Mouse (Mus musculus) hindbrain, embryonic 16.5 days (tissue): ENCODE data around the gene Dach1. TPM values are rescaled to one million over a fixed set of nuclear protein-coding genes. Genes with fewer than 3 reads are reported as not detected.

Experiments
- ATAC-seq: fragments of 200-750 bp; cut with Nextera tagmentation; 2 replicates; pipeline ENCODE4 v1.8.0; 2017; ENCODE audit warnings: moderate TSS enrichment, moderate library complexity
- H3K27ac ChIP-seq: fragments of 300-500 bp; sonication (generic); 2 replicates; pipeline ENCODE4 v1.5.1; 2014; ENCODE audit warnings: low read depth, mild to moderate bottlenecking, control low read depth, low read length, moderate library complexity
- H3K27me3 ChIP-seq: fragments of 300-500 bp; sonication (generic); replicated peaks from 2 replicates; pipeline ENCODE4 v1.6.1; 2014; ENCODE audit warnings: low read length; ENCODE audit not compliant: control insufficient read depth, insufficient read depth
- H3K36me3 ChIP-seq: fragments of 300-500 bp; sonication (generic); 2 replicates; pipeline ENCODE4 v1.6.1; 2014; ENCODE audit warnings: mild to moderate bottlenecking, low read length, moderate library complexity, mixed read lengths; ENCODE audit not compliant: control insufficient read depth, insufficient read depth
- H3K4me1 ChIP-seq: fragments of 300-500 bp; sonication (generic); 2 replicates; pipeline ENCODE4 v1.6.1; 2014; ENCODE audit warnings: low read depth, low read length; ENCODE audit not compliant: control insufficient read depth, insufficient read depth
- H3K4me2 ChIP-seq: fragments of 300-500 bp; sonication (generic); 2 replicates; pipeline ENCODE4 v1.6.1; 2014; ENCODE audit warnings: mild to moderate bottlenecking, low read length, control low read depth, moderate library complexity
- H3K4me3 ChIP-seq: fragments of 300-500 bp; sonication (generic); 2 replicates; pipeline ENCODE4 v1.5.1; 2014; ENCODE audit warnings: mild to moderate bottlenecking, low read length, control low read depth, moderate library complexity
- H3K9ac ChIP-seq: fragments of 300-500 bp; sonication (generic); 2 replicates; pipeline ENCODE4 v1.6.1; 2014; ENCODE audit warnings: low read depth, mild to moderate bottlenecking, control low read depth, low read length, moderate library complexity
- H3K9me3 ChIP-seq: fragments of 300-500 bp; sonication (generic); 2 replicates; pipeline ENCODE4 v1.6.1; 2014; ENCODE audit warnings: mild to moderate bottlenecking, low read length, moderate library complexity; ENCODE audit not compliant: control insufficient read depth
- WGBS: fragments of 180-500 bp; shearing (Covaris S2); extraction: QIAGEN DNeasy Blood & Tissue Kit; methylation state at CpG from one replicate; pipeline ENCODE4 v1.1.7; 2014; 5-methylcytosine and 5-hydroxymethylcytosine counted together
- polyA plus RNA-seq: library from polyadenylated mRNA; unstranded; fragments of >200 nt; fragmentation: Nextera tagmentation; extraction: Ambion mirVana; gene quantifications from 2 replicates; pipeline ENCODE4 v1.2.1, GENCODE M21; 2015

Gene Dach1
- polyA plus RNA-seq: 14.4 TPM in 2 replicates

GRCm38 (mm10) chr14:98169421-98170076 is at the start of gene Dach1:
Gene Dach1 (minus strand): TSS chr14:98169765.
- peak within 1 kb of the TSS; percentile 94 for H3K27ac ChIP-seq
- under 1% methylated on average over 32 of the region's 32 CpGs for WGBS
- peak within 1 kb of the TSS; percentile 81 for H3K4me3 ChIP-seq
- ATAC-seq: peak; percentile 91
- H3K27me3 ChIP-seq: no peaks in the 10 kb centered on the region
- no peaks in the 10 kb centered on the region for H3K36me3 ChIP-seq
- H3K4me1 ChIP-seq: peaks cover 5% of the 10 kb centered on the region
- H3K9me3 ChIP-seq: no peaks in the 10 kb centered on the region
- H3K4me2 ChIP-seq: peak within 1 kb of the TSS; percentile 82
- H3K9ac ChIP-seq: peak within 1 kb of the TSS; percentile 92

DNA sequence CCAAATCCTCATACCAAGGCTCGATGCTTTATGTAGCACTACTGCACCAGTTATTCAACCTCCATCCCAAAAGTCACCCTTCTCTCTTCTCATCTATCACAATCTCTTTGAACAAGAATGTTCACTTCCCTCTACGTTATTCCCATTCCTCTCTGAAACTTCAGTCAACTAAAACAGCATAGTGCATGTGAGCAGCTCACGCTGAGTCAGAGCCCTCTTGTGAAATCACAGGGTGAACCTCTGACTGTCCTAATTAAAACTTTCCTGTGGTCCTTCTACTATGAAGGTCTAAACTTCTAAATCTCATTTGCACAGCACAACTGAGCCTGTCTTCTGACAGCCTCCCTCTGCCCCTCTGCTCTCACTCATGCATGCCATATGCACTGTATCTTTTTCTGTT is 30.5 kb upstream of the Dach1 start:
- 90% methylated on average over 3 of the region's 3 CpGs for WGBS
- Histone ChIP-seq H3K4me1 (no peaks in the 10 kb centered on the region), H3K27ac (no peak overlapping the region)

DNA sequence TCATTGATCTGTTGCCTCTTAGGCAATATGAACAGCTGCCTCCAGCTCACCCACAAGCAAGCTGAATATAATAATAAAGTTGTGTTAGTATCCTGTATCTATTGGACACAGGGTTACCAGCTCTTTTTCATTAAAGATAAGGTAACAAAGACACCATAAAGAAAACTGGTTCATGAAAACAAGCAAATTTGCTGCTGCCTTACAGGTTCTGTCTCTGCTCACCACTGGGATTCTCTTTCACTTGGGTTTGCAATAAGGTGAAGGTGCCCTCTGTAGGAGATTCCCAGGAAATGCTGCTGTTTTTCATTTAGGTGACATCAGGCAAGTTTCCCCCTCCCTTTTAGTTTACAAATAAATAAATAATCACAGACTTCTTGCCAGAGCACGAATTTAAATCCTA is 12.0 kb upstream of the Dach1 start:
- no peak overlapping the region for H3K4me2 ChIP-seq
- no peak overlapping the region for H3K9ac ChIP-seq
- H3K27ac ChIP-seq: no peak overlapping the region
- H3K27me3 ChIP-seq: no peaks in the 10 kb centered on the region
- no peak overlapping the region for H3K4me3 ChIP-seq
- no peaks in the 10 kb centered on the region for H3K36me3 ChIP-seq
- 0% methylated on average over 1 of the region's 1 CpGs for whole genome bisulfite sequencing
- H3K4me1 ChIP-seq: no peaks in the 10 kb centered on the region
- ATAC-seq: peak; percentile 69; the same call in 1 of the 2 replicates
- H3K9me3 ChIP-seq: no peaks in the 10 kb centered on the region

More for the DNA sequence above, 30.5 kb upstream of the Dach1 start:
- no peaks in the 10 kb centered on the region for H3K9me3 ChIP-seq
- ATAC-seq: no peak
- H3K4me2 ChIP-seq: no peak overlapping the region
- H3K4me3 ChIP-seq: no peak overlapping the region
- no peaks in the 10 kb centered on the region for H3K36me3 ChIP-seq
- H3K27me3 ChIP-seq: no peaks in the 10 kb centered on the region
- no peak overlapping the region for H3K9ac ChIP-seq

DNA sequence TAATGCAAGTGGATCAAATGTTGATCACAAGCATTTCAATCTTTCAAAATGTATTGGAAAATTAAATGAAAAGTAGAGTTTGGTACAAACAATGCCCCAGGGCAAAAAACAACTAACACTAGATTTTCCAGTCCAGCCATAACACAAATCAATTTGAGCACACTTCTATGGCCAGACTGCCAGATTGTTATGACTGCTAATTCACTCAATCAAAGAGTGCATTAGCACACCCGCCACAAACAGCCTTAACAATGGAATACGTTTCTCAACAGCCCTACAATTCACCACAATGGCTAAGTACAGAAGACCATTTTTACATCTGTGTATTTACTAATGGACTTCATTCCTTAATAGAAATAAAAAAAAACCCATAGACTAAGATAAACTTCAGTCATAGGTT is 4.3 kb upstream of the Dach1 start:
- H3K27me3 ChIP-seq: no peaks in the 10 kb centered on the region
- H3K36me3 ChIP-seq: no peaks in the 10 kb centered on the region
- H3K27ac ChIP-seq: no peak overlapping the region
- H3K4me1 ChIP-seq: peaks cover 3% of the 10 kb centered on the region
- no peak overlapping the region for H3K4me3 ChIP-seq
- H3K9ac ChIP-seq: no peak overlapping the region
- no peak overlapping the region for H3K4me2 ChIP-seq
- no peaks in the 10 kb centered on the region for H3K9me3 ChIP-seq
- 24% methylated on average over 2 of the region's 2 CpGs for WGBS
- no peak for ATAC-seq

DNA sequence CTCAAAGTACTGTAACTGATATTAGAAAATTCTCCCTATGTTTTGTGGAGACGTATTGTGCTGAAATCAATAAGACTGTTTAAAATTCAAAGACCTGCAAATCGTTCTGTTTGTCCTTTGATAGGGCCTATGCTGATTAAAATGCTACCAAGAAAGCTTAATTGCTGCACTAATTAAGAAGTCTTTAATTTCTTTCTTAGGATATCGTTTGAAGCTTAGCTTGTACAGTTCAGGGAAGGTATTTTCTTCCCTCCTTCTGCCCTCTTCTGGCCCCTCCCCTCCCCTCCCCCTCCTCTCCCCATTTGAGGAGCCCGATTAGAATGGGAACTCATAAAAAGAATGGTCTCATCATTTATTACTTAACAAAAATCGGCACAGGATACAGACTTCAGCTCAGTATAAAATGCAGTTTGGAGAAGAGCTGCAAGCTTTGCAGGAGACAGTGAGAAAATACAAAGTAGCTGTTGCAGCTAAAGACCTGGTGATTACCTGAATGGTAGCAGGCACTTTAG is 2.9 kb upstream of the Dach1 start:
- H3K36me3 ChIP-seq: no peaks in the 10 kb centered on the region
- H3K9me3 ChIP-seq: no peaks in the 10 kb centered on the region
- ATAC-seq: no peak
- H3K4me3 ChIP-seq: peak overlapping the region; percentile 27
- no peak overlapping the region; the same call in 1 of the 2 replicates for H3K27ac ChIP-seq
- no peak overlapping the region; the same call in 1 of the 2 replicates for H3K9ac ChIP-seq
- peak overlapping the region; percentile 46 for H3K4me2 ChIP-seq
- H3K27me3 ChIP-seq: no peaks in the 10 kb centered on the region
- H3K4me1 ChIP-seq: peaks cover 3% of the 10 kb centered on the region
- WGBS: 6% methylated on average over 5 of the region's 5 CpGs

DNA sequence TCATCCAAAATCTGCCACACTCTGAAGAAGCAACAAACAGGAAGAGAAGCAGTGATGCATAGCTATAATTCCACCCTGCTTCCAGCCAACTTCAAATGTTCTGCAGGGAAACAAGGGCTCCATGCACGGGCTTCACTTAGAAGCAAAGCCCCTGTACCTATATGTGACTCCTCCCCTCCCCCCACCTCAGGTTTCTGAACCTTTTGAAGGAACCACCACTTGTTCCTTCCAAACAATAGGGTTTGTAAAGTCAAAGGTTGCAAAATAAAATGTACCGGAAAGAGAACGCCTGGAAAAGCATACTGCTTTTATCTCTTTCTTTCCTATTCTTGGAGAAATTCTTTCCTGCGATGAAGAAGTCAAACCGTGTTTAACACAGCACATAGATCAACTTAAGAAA is 2.3 kb upstream of the Dach1 start:
- Histone ChIP-seq H3K9ac (no peak overlapping the region; the same call in 1 of the 2 replicates), H3K27me3 (no peaks in the 10 kb centered on the region), H3K4me2 (peak overlapping the region; percentile 46), H3K9me3 (no peaks in the 10 kb centered on the region), H3K4me3 (peak overlapping the region; percentile 11; the same call in 1 of the 2 replicates), H3K4me1 (peaks cover 5% of the 10 kb centered on the region), H3K36me3 (no peaks in the 10 kb centered on the region), H3K27ac (no peak overlapping the region)
- ATAC-seq: no peak
- WGBS: 14% methylated on average over 5 of the region's 5 CpGs

- Histone ChIP-seq H3K4me2 (peak overlapping the region; percentile 82), H3K9me3 (no peaks in the 10 kb centered on the region)
These were observed 610 bp downstream of the Dach1 start for GRCm38 (mm10) chr14:98168908-98169401.

DNA sequence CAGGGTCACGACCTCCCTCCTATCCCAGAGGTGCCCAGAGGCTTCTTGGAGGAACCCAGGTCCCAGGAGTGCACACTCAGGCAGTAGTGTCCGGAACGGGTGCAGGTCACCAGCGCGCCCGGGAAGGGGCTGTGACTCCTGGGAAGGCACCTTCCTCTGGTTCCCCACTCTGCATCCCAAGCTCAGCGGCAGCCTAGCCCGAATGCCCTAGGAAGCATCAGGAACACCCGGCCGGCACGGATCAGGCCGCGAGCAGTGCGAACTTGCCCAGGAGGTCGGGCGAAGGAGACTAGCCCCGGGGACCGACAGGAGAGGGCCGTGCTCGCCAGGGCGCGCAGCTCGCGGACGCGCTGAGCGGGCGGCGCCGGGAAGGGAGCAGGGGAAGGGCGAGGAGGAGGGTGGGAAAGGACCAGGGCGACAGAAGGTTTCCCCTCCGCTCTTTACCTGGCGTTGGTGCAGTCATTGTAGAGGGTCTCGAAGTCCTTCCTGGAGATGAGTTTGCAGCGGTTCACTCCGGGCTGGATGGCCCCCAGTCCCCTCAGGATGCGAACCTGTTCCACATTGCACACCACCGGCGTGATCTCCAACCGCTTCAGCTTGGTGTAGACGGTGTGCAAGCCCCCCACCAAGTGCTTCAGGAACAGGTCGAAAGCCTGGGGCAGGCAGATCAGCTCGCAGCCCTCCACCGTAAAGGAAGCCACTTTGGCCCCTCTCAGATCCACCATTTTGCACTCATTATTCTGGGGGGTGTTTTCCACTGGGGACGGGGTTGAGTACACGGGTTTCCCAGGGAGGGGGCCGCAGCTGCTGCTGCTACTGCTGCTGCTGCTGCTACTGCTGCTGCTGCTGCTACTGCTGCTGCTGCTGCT is 1.3 kb downstream of the Dach1 start:
- peak overlapping the region; percentile 94 for H3K27ac ChIP-seq
- ATAC-seq: peak; percentile 53
- H3K36me3 ChIP-seq: no peaks in the 10 kb centered on the region
- H3K9ac ChIP-seq: peak overlapping the region; percentile 92
- no peaks in the 10 kb centered on the region for H3K27me3 ChIP-seq
- WGBS: 0% methylated on average over 48 of the region's 48 CpGs
- H3K9me3 ChIP-seq: no peaks in the 10 kb centered on the region
- peak overlapping the region; percentile 81 for H3K4me3 ChIP-seq
- H3K4me2 ChIP-seq: peak overlapping the region; percentile 82
- H3K4me1 ChIP-seq: peaks cover 5% of the 10 kb centered on the region

More at GRCm38 (mm10) chr14:98168908-98169401, 610 bp downstream of the Dach1 start:
- under 1% methylated on average over 45 of the region's 45 CpGs for WGBS
- peak; percentile 14 for ATAC-seq
- Histone ChIP-seq H3K27ac (peak overlapping the region; percentile 94), H3K27me3 (no peaks in the 10 kb centered on the region), H3K4me3 (peak overlapping the region; percentile 81), H3K9ac (peak overlapping the region; percentile 92), H3K36me3 (no peaks in the 10 kb centered on the region), H3K4me1 (peaks cover 5% of the 10 kb centered on the region)
